Mouse (Mus musculus): ENCODE data around the gene Zfp472.

Zfp472 gene

DNA sequence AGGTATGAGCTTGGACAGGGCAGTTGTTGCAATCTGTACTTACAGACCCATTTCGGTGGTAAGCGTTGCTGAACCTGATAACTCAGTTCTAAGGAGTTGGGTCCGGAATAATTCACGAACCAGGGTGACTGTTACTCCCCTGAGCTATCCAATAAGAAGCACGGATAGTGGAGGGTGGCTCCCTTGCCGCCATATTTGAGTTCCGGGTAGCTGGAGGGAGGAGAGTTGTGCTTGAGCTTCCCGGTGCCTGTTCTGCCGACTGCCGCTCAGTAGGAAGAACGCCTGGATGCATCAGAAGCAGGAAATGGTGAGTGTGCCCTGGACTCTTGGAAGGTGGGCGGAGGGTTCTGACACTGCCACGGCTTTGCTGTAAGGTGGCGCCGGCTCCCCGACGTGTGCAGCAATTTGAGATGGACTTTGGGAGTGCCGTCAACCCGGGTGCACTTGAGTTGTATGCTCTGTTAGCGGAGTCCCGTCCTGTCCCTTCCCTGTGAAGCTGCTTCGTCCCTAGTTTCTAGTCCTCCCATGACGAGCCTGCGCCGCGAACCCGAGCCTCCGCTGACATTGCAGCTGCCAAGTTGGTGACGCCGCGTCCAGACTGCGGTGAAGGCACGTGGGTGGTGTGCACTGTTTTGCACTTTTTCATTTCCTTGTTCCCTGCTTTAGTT, at the start of gene Zfp472:
Gene Zfp472, plus strand, starts transcription at position 192 of the 668 bp plus-strand sequence.
- DNase-seq (ENCODE audit: low spot score in 2 of 2), result peak; percentile 90 to 94

DNA sequence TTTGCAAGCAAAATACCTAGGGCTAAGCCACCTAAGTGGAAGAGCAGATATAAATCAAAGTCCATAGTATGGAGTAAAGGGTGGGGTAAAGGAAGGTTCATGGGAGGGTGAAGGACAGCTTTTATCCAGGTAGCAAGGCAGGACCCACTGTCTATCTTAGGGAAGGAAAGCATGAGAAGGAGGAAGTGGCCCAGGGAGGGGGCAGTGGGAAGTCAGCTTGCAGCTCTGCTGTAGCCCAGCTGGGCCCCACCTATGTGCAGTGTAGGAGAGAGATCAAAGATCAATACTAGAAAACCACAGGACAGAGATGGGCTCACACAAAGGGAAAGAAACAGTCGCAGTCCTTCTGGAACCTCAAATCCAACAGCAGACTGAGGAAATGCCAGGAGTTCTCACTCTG, 49.5 kb upstream of the Zfp472 start:
- DNase-seq (ENCODE audit: low spot score in 2 of 2), result no peak

DNA sequence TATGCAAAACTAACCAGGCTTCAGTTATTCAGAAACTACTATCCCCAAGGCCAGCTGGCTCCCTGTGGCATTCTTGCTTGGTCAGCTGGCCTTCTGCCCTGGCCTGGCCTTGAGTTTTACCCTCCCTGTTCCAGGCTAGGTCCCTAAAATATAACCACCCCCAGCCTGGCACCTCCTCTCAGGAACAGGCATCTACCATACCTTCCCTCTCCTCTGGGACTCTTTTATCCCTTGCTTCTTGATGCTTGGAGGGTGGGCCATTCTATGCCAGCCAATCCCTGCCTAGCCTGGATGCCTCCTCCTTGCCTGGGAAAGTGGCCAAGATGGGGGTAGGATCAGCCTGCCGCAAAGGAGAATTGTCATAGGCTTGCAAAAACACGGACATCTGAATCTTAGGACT, 48.5 kb upstream of the Zfp472 start, which contains the start of gene Cyp4f14:
Gene Cyp4f14, minus strand, starts transcription at position 212 of the 400 bp plus-strand sequence.
- peak in 1 of 2 experiments; percentile 22 for DNase-seq (ENCODE audit: low spot score in 2 of 2)

DNA sequence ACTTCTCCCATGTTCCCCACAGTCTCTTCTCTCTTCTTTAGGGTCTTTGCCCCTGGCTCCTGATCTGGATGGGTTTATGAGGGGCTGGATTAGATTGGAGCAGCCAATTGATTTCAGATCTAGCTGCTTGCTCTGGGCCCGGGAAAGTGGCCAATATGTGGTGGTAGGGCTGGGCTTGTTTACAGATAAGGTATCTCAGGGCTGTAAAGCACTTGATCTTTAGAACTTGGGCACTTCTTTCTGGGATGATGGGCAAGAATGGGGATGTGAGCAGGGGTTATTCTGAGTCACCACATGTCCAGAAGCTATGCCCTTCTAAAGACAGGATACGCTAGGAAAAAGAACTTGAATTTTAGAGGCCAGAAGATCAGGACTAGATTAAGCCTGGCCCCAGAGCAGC, 46.5 kb upstream of the Zfp472 start:
- no peak for DNase-seq (ENCODE audit: low spot score in 2 of 2)

DNA sequence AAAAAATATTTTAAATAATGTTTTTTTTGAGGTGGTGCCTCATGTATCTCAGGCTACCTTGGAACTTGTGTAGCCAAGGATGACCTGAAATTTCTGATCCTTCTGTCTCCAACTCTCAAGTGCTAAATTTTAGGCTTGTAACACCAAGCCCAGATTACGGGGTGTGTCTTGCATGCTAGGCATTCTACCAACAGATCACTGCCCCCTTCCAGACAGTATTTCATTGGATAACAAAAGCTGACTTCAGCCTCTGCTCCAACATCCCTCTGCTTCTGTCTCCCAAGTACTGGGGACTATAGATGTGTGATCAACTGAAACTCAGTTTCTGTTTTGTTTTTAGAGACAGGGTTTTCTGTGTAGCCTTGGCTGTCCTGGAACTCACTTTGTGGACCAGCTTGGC, 41.9 kb upstream of the Zfp472 start:
- no peak for DNase-seq (ENCODE audit: low spot score in 2 of 2)

DNA sequence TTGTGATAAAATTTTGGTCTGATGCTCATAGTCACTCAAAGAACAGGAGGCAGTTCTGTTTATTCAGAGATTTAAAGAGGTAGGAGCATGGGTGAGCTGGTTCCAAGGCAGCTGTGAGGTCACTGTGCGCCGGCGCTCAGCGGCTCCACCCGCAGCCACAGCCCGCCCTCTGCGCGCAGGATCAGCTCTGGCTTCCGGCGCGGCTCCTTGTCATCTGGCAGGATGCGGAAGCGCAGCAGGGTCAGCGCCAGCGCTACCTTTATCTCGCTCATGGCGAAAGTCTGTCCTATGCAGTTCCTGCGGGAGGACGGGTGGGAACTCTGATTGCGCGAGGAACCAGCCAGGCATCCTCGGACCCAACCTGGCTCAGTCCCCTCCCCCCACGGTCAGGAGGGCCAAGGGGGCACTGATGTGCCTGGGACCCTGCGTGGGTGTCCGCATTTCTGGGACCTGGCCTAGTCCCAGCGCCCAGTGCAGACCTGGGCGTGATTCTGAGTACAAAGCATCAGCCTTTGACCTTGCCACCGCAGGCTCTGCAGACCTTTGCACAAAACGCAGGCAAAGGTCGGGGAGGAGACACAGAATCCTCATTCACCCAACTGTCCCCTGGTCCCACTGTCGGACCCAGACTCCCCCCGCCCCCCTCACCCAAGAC, 40.8 kb upstream of the Zfp472 start:
- peak; percentile 58 to 77 for DNase-seq (ENCODE audit: low spot score in 2 of 2)

DNA sequence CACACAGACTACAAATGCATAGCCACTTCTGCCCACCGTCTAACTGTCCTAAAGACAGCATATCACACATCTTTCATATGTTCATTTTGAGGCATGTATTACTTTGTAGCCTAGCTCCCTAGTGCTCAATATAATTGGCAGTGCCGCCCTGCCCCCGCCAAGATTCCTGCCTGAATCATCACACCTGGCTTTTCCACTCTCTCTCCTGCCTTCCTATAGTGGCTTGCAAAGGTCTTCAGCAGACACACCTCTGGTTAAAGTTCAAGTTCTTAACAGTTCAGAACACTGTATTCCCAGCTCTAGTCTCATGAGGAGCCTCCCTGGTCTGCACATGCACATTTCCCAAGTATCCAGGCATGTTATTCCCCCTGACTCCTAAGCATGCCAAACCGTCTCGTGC, 37.8 kb upstream of the Zfp472 start:
- DNase-seq (ENCODE audit: low spot score in 2 of 2), result no peak

DNA sequence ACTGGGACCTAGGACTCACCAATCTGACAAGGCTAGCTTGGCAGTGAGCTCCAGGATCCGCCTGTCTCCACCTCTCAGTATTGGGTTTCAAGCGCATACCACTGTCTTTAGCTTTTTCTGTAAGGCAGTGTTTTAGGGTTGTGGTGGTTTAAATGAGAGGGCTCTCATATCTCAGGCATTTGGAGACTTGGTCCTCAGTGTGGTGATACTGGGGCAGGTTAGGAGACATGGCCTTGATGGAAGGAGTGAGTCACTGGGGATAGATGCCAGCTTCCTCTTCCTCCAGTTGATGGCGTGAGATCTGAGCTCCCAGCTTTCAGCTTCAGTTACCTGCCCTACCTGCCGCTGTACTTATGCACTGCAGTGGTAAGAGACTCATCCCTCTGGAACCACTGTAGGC, 25.8 kb upstream of the Zfp472 start:
- DNase-seq (ENCODE audit: low spot score in 2 of 2), result no peak

DNA sequence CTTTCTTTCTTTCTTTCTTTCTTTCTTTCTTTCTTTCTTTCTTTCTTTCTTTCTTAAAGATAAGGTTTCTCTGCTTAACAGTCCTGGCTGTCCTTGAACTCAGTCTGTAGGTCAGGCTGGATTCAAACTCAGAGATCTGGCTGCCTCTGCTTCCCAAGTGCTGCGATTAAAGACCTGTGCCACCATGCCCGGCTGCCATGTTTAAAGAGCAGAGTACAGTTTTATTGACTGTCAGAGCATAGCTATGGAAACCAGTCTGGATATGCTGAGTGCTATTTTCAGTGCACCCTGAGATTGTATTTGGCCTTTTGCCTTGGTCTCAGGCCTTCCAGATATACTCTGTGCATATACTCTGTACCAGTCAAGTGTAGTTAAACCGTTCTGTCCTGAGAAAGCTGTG, 22.0 kb upstream of the Zfp472 start:
- no peak for DNase-seq (ENCODE audit: low spot score in 2 of 2)

DNA sequence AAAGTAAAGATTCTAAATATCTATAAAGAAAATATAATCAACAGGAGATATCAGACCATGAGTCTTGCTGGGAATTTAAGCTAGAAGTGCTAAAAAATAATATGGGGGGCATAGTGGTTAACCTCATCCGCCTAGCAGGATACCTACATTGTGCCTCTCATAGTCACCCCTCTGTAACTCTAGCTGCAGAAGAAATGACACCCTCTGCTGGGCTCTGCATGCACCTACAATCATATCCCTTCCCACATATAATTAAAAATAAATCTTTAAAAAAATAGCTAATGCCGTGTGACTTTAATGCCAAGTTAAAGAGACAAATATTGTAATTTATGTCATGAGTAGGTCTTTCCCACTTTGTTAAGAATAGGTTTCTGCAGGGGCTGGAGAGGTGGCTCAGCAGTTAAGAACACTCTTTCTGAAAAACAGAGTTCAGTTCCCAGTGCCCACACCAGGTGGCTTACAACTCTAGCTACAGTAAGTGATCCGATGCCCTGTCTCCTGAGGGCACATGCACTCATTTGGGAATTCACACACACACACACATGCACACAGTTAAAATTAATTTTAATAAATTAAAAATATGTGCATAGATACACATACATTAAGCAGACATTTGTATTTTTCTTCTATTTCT, 21.1 kb upstream of the Zfp472 start:
- no peak for DNase-seq (ENCODE audit: low spot score in 2 of 2)

DNA sequence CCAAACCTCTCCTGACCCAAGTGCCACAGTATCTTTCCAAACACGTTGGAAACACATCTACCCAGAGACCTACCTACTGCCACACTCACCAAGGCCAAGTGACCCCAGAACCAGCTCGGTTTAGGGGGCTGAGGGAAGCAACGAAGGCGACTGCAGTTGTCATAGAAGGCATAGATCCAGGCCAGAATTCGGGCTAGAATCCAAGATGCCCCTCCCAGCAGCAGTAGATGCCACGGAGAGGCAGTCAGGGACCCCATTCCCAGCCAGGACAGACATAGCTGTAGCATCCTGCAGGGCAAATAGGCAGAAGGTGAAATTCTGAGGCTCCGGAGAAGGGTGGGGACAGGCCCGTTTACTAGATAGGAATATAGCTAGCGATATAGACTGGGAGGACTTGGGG, 18.9 kb upstream of the Zfp472 start:
- no peak for DNase-seq (ENCODE audit: low spot score in 2 of 2)

DNA sequence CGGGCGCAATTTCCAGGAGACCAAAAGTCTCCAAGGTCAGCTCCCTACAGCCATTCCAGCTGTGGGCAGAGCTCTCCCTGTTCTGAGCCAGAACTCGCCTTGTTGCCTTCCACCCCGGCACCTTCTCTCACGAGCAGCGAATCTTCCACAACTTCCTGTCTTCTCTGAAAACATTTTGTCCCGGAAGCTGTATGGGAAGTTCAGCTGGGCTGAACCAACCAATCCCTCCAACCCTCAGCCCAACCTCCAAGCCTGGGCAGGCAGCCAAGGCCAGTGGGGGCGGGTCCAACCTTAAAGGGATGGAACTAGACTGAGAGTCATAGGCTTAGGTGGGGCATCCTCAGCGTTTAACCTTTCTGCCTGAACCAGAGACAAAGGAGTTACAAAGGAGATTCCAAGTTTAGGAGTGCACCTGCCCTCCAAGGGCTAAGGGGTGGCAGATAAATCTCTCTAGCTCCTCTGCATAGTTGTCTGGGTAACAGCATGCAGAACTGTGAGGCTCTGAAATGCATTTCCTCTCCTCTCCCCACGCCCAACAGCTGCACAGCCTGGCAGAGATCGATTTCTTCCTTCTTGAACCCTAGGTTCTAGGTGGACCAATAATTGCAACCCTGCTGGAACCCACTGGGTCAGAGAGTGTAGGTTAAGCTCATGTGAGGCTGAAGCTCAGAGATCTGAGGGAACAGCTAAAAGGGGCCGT, 18.2 kb upstream of the Zfp472 start, which contains the start of gene Cyp4f13:
Gene Cyp4f13, minus strand, starts transcription at position 188 of the 700 bp plus-strand sequence.
- peak; percentile 99 to 100 for DNase-seq (ENCODE audit: low spot score in 2 of 2)

DNA sequence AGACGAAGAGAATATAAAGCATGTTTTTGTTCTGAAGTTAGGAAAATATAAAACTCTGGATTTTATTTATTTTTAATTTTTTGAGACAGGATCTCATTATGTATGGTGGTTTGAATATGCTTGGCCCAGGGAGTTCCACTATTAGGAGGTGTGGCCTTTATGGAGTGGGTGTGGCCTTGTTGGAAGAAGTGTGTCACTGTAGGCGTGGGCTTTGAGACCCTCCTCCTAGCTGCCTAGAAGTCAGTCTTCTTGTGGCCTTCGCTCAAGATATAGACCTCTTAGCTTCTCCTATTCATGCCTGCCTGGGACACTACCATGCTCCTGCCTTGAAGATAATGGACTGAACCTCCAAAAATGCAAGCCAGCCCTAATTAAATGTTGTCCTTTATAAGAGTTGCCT, 15.5 kb upstream of the Zfp472 start:
- DNase-seq (ENCODE audit: low spot score in 2 of 2), result no peak

DNA sequence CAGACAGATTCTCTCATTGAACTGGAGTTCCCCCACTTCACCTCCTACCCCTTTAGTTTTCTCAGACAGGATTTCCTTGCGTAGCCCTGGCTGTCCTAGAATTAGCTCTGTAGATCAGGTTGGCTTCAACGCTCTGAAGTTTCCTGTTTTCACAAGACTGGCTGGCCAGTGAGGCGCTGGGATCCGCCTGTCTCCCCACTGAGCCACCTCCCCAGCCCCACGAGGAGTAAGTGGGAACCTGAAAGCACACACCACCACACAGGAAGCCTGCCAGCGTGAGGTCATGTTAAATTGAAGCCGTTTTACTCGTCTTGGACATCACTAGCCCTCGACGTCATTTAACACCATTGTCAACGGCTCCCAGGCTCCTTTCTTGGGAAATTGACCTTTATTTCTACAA, 14.6 kb upstream of the Zfp472 start:
- DNase-seq (ENCODE audit: low spot score in 2 of 2), result no peak

DNA sequence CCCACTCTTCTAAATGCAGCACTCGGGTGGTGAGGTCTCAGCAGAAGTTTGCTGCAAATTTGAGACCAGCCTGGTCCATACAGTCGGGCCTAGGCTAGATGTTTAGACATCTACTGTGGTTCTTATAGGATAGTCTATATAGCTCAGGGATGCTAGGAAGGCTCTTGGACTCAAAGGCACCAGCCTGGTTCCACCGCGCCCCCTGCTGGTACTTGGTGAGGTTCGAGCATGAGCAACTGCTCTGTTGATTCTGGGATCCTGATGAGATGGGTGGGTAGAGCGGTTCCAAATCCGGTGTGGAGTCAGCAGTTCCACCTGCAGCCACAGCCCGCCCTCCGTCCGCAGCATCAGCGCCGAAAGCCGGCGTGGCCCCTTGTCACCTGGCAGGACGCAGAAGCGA, 14.2 kb upstream of the Zfp472 start:
- peak; percentile 67 to 84 for DNase-seq (ENCODE audit: low spot score in 2 of 2)

DNA sequence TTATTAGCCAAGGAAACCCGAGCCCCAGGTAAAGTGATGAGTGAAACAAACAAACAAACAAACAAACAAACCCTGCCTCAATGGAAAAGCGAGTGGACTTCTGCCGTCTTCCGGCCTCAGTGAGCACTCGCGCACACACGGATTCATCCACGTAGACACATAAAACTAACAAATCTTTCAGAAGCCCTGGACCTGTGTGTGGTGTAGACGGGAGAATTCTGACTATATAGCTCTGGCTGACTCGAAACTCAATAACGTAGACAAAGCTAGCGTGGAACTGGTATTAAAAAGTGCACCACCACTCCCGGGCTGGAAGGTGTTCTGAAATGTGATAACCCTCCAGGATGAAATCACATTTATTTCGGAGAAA, 376 bp upstream of the Zfp472 start:
- DNase-seq (ENCODE audit: low spot score in 2 of 2), result peak in 1 of 2 experiments; percentile 9

DNA sequence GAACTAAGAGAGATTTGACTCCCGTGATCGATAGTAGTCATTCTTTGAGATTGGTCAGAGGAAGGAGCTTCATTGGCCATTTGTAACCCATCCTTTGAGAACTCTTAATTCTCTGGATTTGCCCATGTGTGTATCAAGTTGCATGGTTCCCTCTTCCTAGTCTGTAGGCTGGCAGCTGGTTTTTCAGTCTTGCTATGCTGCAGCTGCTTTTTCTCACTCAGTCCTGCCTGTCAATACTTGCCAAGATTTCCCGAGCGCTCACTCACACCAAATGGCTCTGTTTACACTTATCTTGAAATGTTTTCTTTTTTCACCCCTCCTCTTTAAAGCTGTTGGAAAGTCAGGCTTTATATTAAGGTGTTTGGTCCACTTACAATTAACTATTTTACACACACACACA, 15.7 kb downstream of the Zfp472 start:
- no peak for DNase-seq (ENCODE audit: low spot score in 2 of 2)

DNA sequence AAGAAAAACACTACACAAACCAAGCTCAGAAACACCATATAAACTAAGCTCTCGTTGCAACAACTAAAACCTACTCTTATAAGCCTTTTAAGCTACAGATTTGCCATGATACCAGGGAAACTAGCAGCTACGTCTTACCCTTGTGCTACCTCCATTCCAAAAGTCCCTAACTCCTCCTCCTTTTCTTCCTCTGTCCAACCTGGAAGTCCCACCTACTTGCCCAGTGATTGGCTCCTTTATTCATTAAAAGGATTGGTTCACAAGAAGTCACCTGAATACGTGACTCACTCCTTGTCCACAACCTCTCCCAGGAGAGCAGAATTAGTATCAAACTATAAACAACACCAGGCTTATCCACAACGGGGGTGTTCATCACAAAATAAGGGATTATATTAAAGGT, 20.7 kb downstream of the Zfp472 start:
- no peak for DNase-seq (ENCODE audit: low spot score in 2 of 2)

DNA sequence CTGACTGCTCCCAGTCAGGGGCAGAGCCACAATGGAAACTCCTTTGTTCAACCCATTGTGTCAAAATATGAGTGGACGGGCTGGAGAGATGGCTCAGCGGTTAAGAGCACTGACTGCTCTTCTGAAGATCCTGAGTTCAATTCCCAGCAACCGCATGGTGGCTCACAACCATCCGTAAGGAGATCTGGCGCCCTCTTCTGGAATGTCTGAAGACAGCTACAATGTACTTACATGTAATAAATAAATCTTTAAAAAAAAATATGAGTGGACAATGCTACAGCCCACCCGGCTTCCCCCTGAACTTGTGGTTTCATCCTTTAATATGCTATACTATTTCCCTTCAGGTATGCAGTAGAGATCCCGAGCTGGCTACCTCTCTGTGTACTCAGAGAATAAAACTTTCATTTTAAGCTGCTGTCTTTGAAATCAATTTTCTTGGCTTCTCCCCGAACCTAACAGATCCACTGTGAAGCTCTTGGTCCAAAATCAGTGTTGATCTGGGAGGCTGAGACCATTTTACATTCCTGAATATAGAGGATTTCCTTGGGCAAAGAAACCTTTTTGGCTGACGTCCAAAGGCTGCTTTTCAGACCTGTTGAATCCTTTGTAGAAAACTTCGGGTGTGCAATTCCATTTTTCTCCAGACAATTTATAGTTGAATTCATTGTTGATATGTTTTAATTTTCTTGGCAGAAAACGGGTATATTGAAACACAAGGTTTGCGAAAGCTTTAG, 26.5 kb downstream of the Zfp472 start:
- no peak for DNase-seq (ENCODE audit: low spot score in 2 of 2)

DNA sequence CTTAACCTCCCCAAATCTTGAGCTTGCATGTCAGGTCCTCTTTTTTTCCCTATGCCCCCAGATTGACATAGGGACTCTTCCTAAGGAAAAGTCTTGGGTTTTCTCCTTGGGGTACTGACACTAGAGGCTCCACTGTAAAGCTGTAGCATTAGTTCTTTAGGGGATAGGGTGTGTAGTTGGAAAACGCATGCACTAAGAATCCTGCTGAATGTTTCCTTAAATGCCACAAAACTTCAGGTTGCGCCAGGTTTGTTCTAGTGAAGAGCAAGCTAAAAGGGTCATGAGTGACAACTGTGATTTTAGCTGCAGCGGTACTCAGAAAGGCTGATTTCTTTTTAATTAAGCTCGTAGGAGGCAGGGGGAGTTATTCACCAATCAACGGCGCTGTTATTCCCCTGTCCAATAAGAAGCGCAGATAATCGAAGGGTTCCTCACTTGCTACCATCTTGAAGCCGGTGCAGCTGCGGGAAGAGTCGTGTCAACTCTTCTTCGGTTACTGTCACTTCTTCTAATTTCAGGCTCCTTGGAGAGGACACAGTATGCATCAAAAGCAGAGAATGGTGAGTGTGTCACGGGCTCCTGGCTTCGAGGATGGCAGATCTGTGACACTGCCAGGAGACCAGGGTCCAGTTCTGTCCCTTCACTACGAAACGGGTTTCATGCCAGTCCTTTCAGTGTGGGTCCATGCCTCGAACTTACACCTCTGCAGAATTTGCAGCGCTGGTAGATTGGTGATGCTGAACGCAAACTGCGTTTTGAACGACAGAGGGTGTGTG, 27.3 kb downstream of the Zfp472 start, which contains the start of gene Zfp952:
Gene Zfp952, plus strand, starts transcription at position 431 of the 776 bp plus-strand sequence.
- peak; percentile 82 to 84 for DNase-seq (ENCODE audit: low spot score in 2 of 2)

DNA sequence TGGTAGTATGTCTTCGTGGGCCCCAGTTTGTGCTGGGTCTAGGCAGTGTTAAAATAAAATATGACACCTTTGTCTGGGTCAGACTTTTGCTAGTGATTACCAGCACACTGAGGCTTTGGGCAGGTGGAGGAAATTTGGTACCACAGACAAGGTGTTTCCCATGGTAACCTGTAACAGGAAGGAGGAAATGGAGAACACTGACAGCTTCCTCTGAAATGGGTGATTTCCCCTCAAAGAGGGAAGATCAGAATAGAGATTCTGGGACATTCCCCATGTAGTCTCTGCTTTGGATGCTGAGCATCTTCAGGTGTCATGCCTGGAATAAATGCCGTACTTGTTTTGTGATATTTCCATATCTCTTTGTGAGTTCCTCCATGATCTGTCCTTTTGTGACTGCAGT, 32.9 kb downstream of the Zfp472 start:
- DNase-seq (ENCODE audit: low spot score in 2 of 2), result no peak

All from urinary bladder, postnatal 36 days (tissue).